Mouse (Mus musculus): ENCODE results near the gene Rreb1. TPM values are rescaled to one million over a fixed set of nuclear protein-coding genes. Genes with fewer than 3 reads are reported as not detected.
"Not testable (repeated sequence)": the region's sequence is repeated elsewhere in the genome, so short reads cannot be mapped to it uniquely, and the experiment has no call there.

The Rreb1 gene
- polyA plus RNA-seq, 1 experiment from 2014 or later = 2.6 TPM

- no peak overlapping the region for H3K27ac ChIP-seq (ENCODE audit: low read length)
- no peak overlapping the region for H3K4me3 ChIP-seq (ENCODE audit: low read depth, low read length)
- 5% methylated on average over 6 of the region's 6 CpGs for WGBS
- no peak for ATAC-seq
- no peak overlapping the region for H3K9ac ChIP-seq (ENCODE audit: low read depth, low read length)
- no peak overlapping the region for H3K4me2 ChIP-seq (ENCODE audit: low read length)
- H3K36me3 ChIP-seq (ENCODE audit: control insufficient read depth, insufficient read depth, low read length) = no peaks in the 10 kb centered on the region
- H3K4me1 ChIP-seq (ENCODE audit: control insufficient read depth, insufficient read depth, low read length) = peaks cover 27% of the 10 kb centered on the region
- H3K9me3 ChIP-seq (replicated peaks; ENCODE audit: control insufficient read depth, low read length, poor library complexity, severe bottlenecking) = no peaks in the 10 kb centered on the region
- peaks cover 42% of the 10 kb centered on the region for H3K27me3 ChIP-seq (ENCODE audit: control insufficient read depth, insufficient read depth, low read depth, low read length)
Measured at GRCm38 (mm10) chr13:37828928-37829327, 50.7 kb downstream of the Rreb1 start.

GRCm38 (mm10) chr13:37830256-37830655 lies 52.1 kb downstream of the Rreb1 start:
- peaks cover 33% of the 10 kb centered on the region for H3K27me3 ChIP-seq (ENCODE audit: control insufficient read depth, insufficient read depth, low read depth, low read length)
- H3K4me3 ChIP-seq (ENCODE audit: low read depth, low read length) = no peak overlapping the region
- no peak for ATAC-seq

GRCm38 (mm10) chr13:37830874-37831311 lies 52.7 kb downstream of the Rreb1 start:
- Histone ChIP-seq H3K4me1 (ENCODE audit: control insufficient read depth, insufficient read depth, low read length) (peaks cover 21% of the 10 kb centered on the region), H3K9ac (ENCODE audit: low read depth, low read length) (no peak overlapping the region), H3K4me3 (ENCODE audit: low read depth, low read length) (no peak overlapping the region), H3K27me3 (ENCODE audit: control insufficient read depth, insufficient read depth, low read depth, low read length) (peaks cover 28% of the 10 kb centered on the region), H3K36me3 (ENCODE audit: control insufficient read depth, insufficient read depth, low read length) (no peaks in the 10 kb centered on the region), H3K27ac (ENCODE audit: low read length) (no peak overlapping the region), H3K4me2 (ENCODE audit: low read length) (no peak overlapping the region), H3K9me3 (replicated peaks; ENCODE audit: control insufficient read depth, low read length, poor library complexity, severe bottlenecking) (no peaks in the 10 kb centered on the region)
- no peak for ATAC-seq
- 22% methylated on average over 4 of the region's 4 CpGs for WGBS

More at GRCm38 (mm10) chr13:37830256-37830655, 52.1 kb downstream of the Rreb1 start:
- peaks cover 27% of the 10 kb centered on the region for H3K4me1 ChIP-seq (ENCODE audit: control insufficient read depth, insufficient read depth, low read length)
- no peak overlapping the region for H3K4me2 ChIP-seq (ENCODE audit: low read length)
- no peak overlapping the region for H3K9ac ChIP-seq (ENCODE audit: low read depth, low read length)
- H3K27ac ChIP-seq (ENCODE audit: low read length) = no peak overlapping the region
- H3K9me3 ChIP-seq (replicated peaks; ENCODE audit: control insufficient read depth, low read length, poor library complexity, severe bottlenecking) = no peaks in the 10 kb centered on the region
- H3K36me3 ChIP-seq (ENCODE audit: control insufficient read depth, insufficient read depth, low read length) = no peaks in the 10 kb centered on the region
- WGBS = 60% methylated on average over 2 of the region's 2 CpGs

- Histone ChIP-seq H3K9ac (ENCODE audit: low read depth, low read length) (no peak overlapping the region), H3K36me3 (ENCODE audit: control insufficient read depth, insufficient read depth, low read length) (no peaks in the 10 kb centered on the region), H3K4me2 (ENCODE audit: low read length) (no peak overlapping the region), H3K4me1 (ENCODE audit: control insufficient read depth, insufficient read depth, low read length) (peaks cover 12% of the 10 kb centered on the region), H3K9me3 (replicated peaks; ENCODE audit: control insufficient read depth, low read length, poor library complexity, severe bottlenecking) (no peaks in the 10 kb centered on the region), H3K4me3 (ENCODE audit: low read depth, low read length) (no peak overlapping the region), H3K27ac (ENCODE audit: low read length) (no peak overlapping the region), H3K27me3 (ENCODE audit: control insufficient read depth, insufficient read depth, low read depth, low read length) (peaks cover 21% of the 10 kb centered on the region)
- no peak for ATAC-seq
- WGBS = 23% methylated on average over 5 of the region's 5 CpGs
Measured at GRCm38 (mm10) chr13:37832481-37832880, 54.3 kb downstream of the Rreb1 start.

- WGBS = 81% methylated on average over 8 of the region's 8 CpGs
- ATAC-seq = no peak
Measured at GRCm38 (mm10) chr13:37833500-37833899, 55.3 kb downstream of the Rreb1 start.

GRCm38 (mm10) chr13:37835296-37835695 lies 57.1 kb downstream of the Rreb1 start:
- Histone ChIP-seq H3K27me3 (ENCODE audit: control insufficient read depth, insufficient read depth, low read depth, low read length) (peaks cover 14% of the 10 kb centered on the region), H3K36me3 (ENCODE audit: control insufficient read depth, insufficient read depth, low read length) (no peaks in the 10 kb centered on the region), H3K9ac (ENCODE audit: low read depth, low read length) (no peak overlapping the region)

More at GRCm38 (mm10) chr13:37833500-37833899, 55.3 kb downstream of the Rreb1 start:
- Histone ChIP-seq H3K4me1 (ENCODE audit: control insufficient read depth, insufficient read depth, low read length) (peaks cover 2% of the 10 kb centered on the region), H3K9me3 (replicated peaks; ENCODE audit: control insufficient read depth, low read length, poor library complexity, severe bottlenecking) (no peaks in the 10 kb centered on the region), H3K4me3 (ENCODE audit: low read depth, low read length) (no peak overlapping the region), H3K27me3 (ENCODE audit: control insufficient read depth, insufficient read depth, low read depth, low read length) (peaks cover 15% of the 10 kb centered on the region), H3K9ac (ENCODE audit: low read depth, low read length) (no peak overlapping the region), H3K4me2 (ENCODE audit: low read length) (no peak overlapping the region), H3K27ac (ENCODE audit: low read length) (no peak overlapping the region), H3K36me3 (ENCODE audit: control insufficient read depth, insufficient read depth, low read length) (no peaks in the 10 kb centered on the region)

GRCm38 (mm10) chr13:37835811-37836210 lies 57.6 kb downstream of the Rreb1 start:
- not testable (repeated sequence) for H3K4me1 ChIP-seq (ENCODE audit: control insufficient read depth, insufficient read depth, low read length); H3K9ac ChIP-seq (ENCODE audit: low read depth, low read length); H3K4me3 ChIP-seq (ENCODE audit: low read depth, low read length); H3K4me2 ChIP-seq (ENCODE audit: low read length); H3K9me3 ChIP-seq (replicated peaks; ENCODE audit: control insufficient read depth, low read length, poor library complexity, severe bottlenecking); H3K36me3 ChIP-seq (ENCODE audit: control insufficient read depth, insufficient read depth, low read length); ATAC-seq; H3K27ac ChIP-seq (ENCODE audit: low read length)
- peaks cover 11% of the 10 kb centered on the region; the same call in 1 of the 2 replicates for H3K27me3 ChIP-seq (ENCODE audit: control insufficient read depth, insufficient read depth, low read depth, low read length)
- WGBS = 90% methylated on average over 9 of the region's 9 CpGs

More at GRCm38 (mm10) chr13:37835296-37835695, 57.1 kb downstream of the Rreb1 start:
- H3K4me2 ChIP-seq (ENCODE audit: low read length) = no peak overlapping the region
- H3K4me1 ChIP-seq (ENCODE audit: control insufficient read depth, insufficient read depth, low read length) = no peaks in the 10 kb centered on the region
- no peak overlapping the region for H3K4me3 ChIP-seq (ENCODE audit: low read depth, low read length)
- no peak overlapping the region for H3K27ac ChIP-seq (ENCODE audit: low read length)
- ATAC-seq = no peak
- WGBS = 92% methylated on average over 1 of the region's 1 CpGs
- H3K9me3 ChIP-seq (replicated peaks; ENCODE audit: control insufficient read depth, low read length, poor library complexity, severe bottlenecking) = no peaks in the 10 kb centered on the region

- no peak for ATAC-seq
- Histone ChIP-seq H3K36me3 (ENCODE audit: control insufficient read depth, insufficient read depth, low read length) (no peaks in the 10 kb centered on the region), H3K9ac (ENCODE audit: low read depth, low read length) (no peak overlapping the region), H3K4me3 (ENCODE audit: low read depth, low read length) (no peak overlapping the region), H3K27ac (ENCODE audit: low read length) (no peak overlapping the region), H3K27me3 (ENCODE audit: control insufficient read depth, insufficient read depth, low read depth, low read length) (0 out of 2 replicates have a peak, but pooled peaks cover 2% of the 10 kb centered on the region), H3K4me1 (ENCODE audit: control insufficient read depth, insufficient read depth, low read length) (no peaks in the 10 kb centered on the region), H3K4me2 (ENCODE audit: low read length) (no peak overlapping the region), H3K9me3 (replicated peaks; ENCODE audit: control insufficient read depth, low read length, poor library complexity, severe bottlenecking) (no peaks in the 10 kb centered on the region)
- WGBS = 83% methylated on average over 3 of the region's 3 CpGs
Measured at GRCm38 (mm10) chr13:37837372-37837771, 59.2 kb downstream of the Rreb1 start.

- H3K4me2 ChIP-seq (ENCODE audit: low read length) = no peak overlapping the region
- H3K9me3 ChIP-seq (replicated peaks; ENCODE audit: control insufficient read depth, low read length, poor library complexity, severe bottlenecking) = no peaks in the 10 kb centered on the region
- no peak overlapping the region for H3K27ac ChIP-seq (ENCODE audit: low read length)
- no peaks in the 10 kb centered on the region for H3K27me3 ChIP-seq (ENCODE audit: control insufficient read depth, insufficient read depth, low read depth, low read length)
- WGBS = 92% methylated on average over 18 of the region's 18 CpGs
- no peaks in the 10 kb centered on the region for H3K36me3 ChIP-seq (ENCODE audit: control insufficient read depth, insufficient read depth, low read length)
- no peaks in the 10 kb centered on the region for H3K4me1 ChIP-seq (ENCODE audit: control insufficient read depth, insufficient read depth, low read length)
- H3K9ac ChIP-seq (ENCODE audit: low read depth, low read length) = no peak overlapping the region
- ATAC-seq = no peak
- H3K4me3 ChIP-seq (ENCODE audit: low read depth, low read length) = no peak overlapping the region
Measured at GRCm38 (mm10) chr13:37838260-37839183, 60.3 kb downstream of the Rreb1 start.
